Mouse (Mus musculus) urinary bladder, postnatal 4 days (tissue): ENCODE measurements around the gene BC024978.

ENCODE experiments used
- DNase-seq, 2 experiments: peaks; one replicate each; pipeline ENCODE4 v3.0.0; 2021 to 2022; ENCODE audit warnings: low spot score in 2 of 2

Gene BC024978

GRCm38 (mm10) chr7:27177942-27178323 is 17.6 kb upstream of the BC024978 start:
- DNase-seq: no peak

- DNase-seq: peak; percentile 99
Measured at GRCm38 (mm10) chr7:27178324-27179216, 17.0 kb upstream of the BC024978 start, which contains the start of gene Rab4b. Gene Rab4b (minus strand): TSS chr7:27178896.

GRCm38 (mm10) chr7:27179217-27179918 is 16.2 kb upstream of the BC024978 start:
- no peak for DNase-seq

- DNase-seq: no peak
Measured at GRCm38 (mm10) chr7:27180036-27180435, 15.5 kb upstream of the BC024978 start.

- no peak for DNase-seq
Measured at GRCm38 (mm10) chr7:27180837-27181695, 14.5 kb upstream of the BC024978 start, which contains the start of the genes Gm21983 and Mia. Gene Gm21983 (minus strand): TSS chr7:27181086. Gene Mia (minus strand): TSS chr7:27181157.

GRCm38 (mm10) chr7:27182498-27182897 is 13.1 kb upstream of the BC024978 start:
- DNase-seq: no peak

GRCm38 (mm10) chr7:27184964-27185363 is 10.6 kb upstream of the BC024978 start:
- DNase-seq: no peak

GRCm38 (mm10) chr7:27185986-27186385 is 9.6 kb upstream of the BC024978 start:
- DNase-seq: no peak

- no peak for DNase-seq
Measured at GRCm38 (mm10) chr7:27189271-27189931, 6.2 kb upstream of the BC024978 start.

- no peak for DNase-seq
Measured at GRCm38 (mm10) chr7:27192434-27192833, 3.1 kb upstream of the BC024978 start.

- DNase-seq: no peak
Measured at GRCm38 (mm10) chr7:27193731-27194130, 1.9 kb upstream of the BC024978 start.

- DNase-seq: no peak
Measured at GRCm38 (mm10) chr7:27197136-27197535, 1.6 kb downstream of the BC024978 start.

- no peak for DNase-seq
Measured at GRCm38 (mm10) chr7:27197634-27198033, 2.1 kb downstream of the BC024978 start.

GRCm38 (mm10) chr7:27198355-27198754 is 2.8 kb downstream of the BC024978 start:
- no peak for DNase-seq

GRCm38 (mm10) chr7:27198779-27199178 is 3.2 kb downstream of the BC024978 start:
- no peak for DNase-seq

- DNase-seq: no peak
Measured at GRCm38 (mm10) chr7:27203730-27204449, 8.3 kb downstream of the BC024978 start.

GRCm38 (mm10) chr7:27212626-27213025 is 17.0 kb downstream of the BC024978 start:
- DNase-seq: no peak

- DNase-seq: no peak
Measured at GRCm38 (mm10) chr7:27218586-27218985, 23.0 kb downstream of the BC024978 start.

GRCm38 (mm10) chr7:27219937-27220336 is 24.4 kb downstream of the BC024978 start:
- DNase-seq: no peak

GRCm38 (mm10) chr7:27221939-27222338 is 26.4 kb downstream of the BC024978 start:
- no peak for DNase-seq

- no peak for DNase-seq
Measured at GRCm38 (mm10) chr7:27222538-27222937, 27.0 kb downstream of the BC024978 start.
